Mouse (Mus musculus): ENCODE data around the gene Car6. TPM values are rescaled to one million over a fixed set of nuclear protein-coding genes. Genes with fewer than 3 reads are reported as not detected.

Gene Car6
- polyA plus RNA-seq, 1 experiment from 2014 or later = 0.20 TPM

DNA sequence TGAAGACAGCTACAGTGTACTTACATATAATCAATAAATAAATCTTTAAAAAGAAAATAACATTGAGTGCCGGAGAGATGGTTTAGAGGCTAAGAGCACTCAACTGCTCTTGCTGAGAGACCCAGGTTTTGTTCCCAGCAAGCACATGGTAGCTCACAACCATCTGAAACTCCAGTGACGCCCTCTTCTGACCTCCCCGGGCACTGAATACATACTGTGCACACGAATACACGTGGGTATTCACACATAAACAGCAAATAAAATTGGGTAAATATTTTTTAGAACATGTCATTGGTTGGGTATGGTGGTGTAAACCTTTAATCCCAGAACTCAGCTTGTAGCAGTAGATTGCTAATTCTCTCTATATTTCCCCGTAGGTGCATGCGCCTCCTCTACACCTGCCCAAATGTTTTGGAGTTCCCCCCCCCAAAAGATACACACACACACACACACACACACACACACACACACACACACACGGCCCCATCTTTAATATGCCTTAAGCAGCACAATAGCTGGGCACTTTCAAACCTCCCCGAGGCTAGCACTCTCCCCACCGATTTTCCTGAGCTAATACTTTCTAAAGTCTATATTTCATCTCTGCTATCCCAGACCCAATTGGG is 10.9 kb upstream of the Car6 start:
- no peaks in the 10 kb centered on the region for H3K36me3 ChIP-seq
- no peaks in the 10 kb centered on the region for H3K9me3 ChIP-seq
- peak overlapping the region; percentile 49 for H3K4me2 ChIP-seq
- H3K9ac ChIP-seq = no peak overlapping the region
- peak overlapping the region; percentile 33; the same call in 1 of the 2 replicates for H3K27ac ChIP-seq
- H3K4me3 ChIP-seq = peak overlapping the region; percentile 33
- H3K4me1 ChIP-seq = peaks cover 5% of the 10 kb centered on the region; the same call in 1 of the 2 replicates
- 45% methylated on average over 10 of the region's 10 CpGs for WGBS
- no peak for ATAC-seq (ENCODE audit: insufficient number of reproducible peaks, low FRiP score, low TSS enrichment, low read depth)
- no peaks in the 10 kb centered on the region for H3K27me3 ChIP-seq

DNA sequence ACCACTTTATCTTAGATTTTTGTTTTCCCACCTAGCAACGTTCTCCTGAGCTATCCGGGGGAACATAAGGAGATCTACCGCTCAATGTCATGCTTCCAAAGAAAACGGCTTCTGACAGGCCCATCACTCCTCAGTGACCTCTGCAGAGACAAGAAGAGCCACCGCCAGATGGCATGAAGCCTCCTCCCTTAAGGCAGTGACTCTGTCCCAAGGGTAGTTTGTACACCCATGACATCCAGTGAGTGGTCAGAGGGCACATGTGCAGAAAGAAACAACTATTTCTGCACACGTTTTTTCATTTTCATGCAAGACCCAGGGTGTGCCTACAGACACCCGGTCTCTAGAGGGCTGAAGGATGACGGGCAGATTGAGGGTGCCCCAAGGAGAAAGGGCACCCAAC is 9.2 kb upstream of the Car6 start:
- no peak overlapping the region for H3K4me2 ChIP-seq
- no peak overlapping the region for H3K4me3 ChIP-seq
- H3K9ac ChIP-seq = no peak overlapping the region
- ATAC-seq (ENCODE audit: insufficient number of reproducible peaks, low FRiP score, low TSS enrichment, low read depth) = no peak
- peaks cover 5% of the 10 kb centered on the region; the same call in 1 of the 2 replicates for H3K4me1 ChIP-seq
- H3K36me3 ChIP-seq = no peaks in the 10 kb centered on the region
- 83% methylated on average over 8 of the region's 8 CpGs for WGBS
- H3K27me3 ChIP-seq = no peaks in the 10 kb centered on the region
- H3K9me3 ChIP-seq = no peaks in the 10 kb centered on the region
- H3K27ac ChIP-seq = no peak overlapping the region

DNA sequence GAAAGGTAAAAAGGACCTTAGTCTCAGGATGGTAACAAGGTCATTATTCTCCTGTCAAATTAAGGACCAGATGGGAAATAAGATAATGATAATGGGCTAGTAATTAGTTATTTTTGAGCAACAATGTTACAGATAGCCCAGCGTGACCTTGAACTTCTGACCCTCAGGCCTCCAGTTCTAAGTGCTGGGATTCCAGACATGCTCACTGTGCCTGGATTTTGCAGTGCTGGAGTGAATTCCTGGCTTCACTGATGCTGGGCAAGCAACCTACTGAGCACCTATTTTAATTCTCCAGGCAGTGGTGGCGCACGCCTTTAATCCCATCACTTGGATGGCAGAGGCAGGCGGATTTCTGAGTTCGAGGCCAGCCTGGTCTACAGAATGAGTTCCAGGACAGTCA is 8.6 kb upstream of the Car6 start:
- Histone ChIP-seq H3K4me1 (peaks cover 5% of the 10 kb centered on the region; the same call in 1 of the 2 replicates), H3K36me3 (no peaks in the 10 kb centered on the region), H3K27me3 (no peaks in the 10 kb centered on the region), H3K9ac (no peak overlapping the region), H3K9me3 (no peaks in the 10 kb centered on the region), H3K27ac (no peak overlapping the region), H3K4me2 (no peak overlapping the region), H3K4me3 (no peak overlapping the region)
- ATAC-seq (ENCODE audit: insufficient number of reproducible peaks, low FRiP score, low TSS enrichment, low read depth) = no peak
- 94% methylated on average over 5 of the region's 5 CpGs for WGBS

DNA sequence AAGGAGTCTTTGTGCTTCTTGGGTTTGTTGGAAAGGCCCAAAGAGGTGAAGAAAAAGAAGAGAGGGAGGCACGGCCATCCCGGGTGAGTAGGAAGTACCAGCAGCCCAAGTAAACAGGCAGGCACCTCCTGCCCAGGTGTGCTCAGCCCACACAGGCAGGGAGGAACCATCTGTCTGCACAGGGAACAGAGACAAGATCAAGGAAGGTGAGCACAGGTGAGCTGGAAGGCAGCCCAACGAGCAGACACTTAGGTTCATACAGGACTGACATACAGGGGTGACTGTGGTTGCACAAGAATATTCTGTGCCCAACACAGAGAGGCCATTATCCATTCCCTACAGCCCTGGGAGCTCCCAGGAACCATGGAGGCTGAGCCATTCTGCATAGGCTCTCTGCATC is 3.7 kb upstream of the Car6 start:
- H3K4me3 ChIP-seq = no peak overlapping the region
- H3K9me3 ChIP-seq = no peaks in the 10 kb centered on the region
- H3K4me2 ChIP-seq = no peak overlapping the region
- H3K4me1 ChIP-seq = no peaks in the 10 kb centered on the region
- WGBS = 69% methylated on average over 3 of the region's 3 CpGs
- H3K36me3 ChIP-seq = no peaks in the 10 kb centered on the region
- H3K9ac ChIP-seq = no peak overlapping the region
- no peaks in the 10 kb centered on the region for H3K27me3 ChIP-seq
- ATAC-seq (ENCODE audit: insufficient number of reproducible peaks, low FRiP score, low TSS enrichment, low read depth) = no peak
- no peak overlapping the region for H3K27ac ChIP-seq

DNA sequence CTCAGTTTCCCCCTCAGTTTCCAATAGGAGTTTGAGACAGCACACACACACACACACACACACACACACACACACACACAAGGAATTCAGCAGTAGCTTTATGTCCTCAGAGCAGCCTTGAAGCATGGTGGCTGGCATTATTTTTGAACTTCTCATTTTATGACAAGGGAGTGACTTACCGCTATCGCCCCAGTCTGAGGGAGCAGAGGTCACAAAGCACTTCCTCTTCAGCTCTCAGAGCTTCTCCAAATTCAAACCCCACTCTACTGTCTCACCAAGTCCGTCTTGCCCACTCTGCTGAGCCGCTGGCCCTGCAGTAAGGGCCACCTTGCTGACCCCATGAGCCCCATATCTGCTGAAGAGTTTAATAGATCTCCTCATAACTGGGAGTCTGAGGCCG is 1.6 kb upstream of the Car6 start:
- Histone ChIP-seq H3K4me1 (0 out of 2 replicates have a peak, but pooled peaks cover 2% of the 10 kb centered on the region), H3K4me2 (no peak overlapping the region), H3K9ac (no peak overlapping the region), H3K27me3 (no peaks in the 10 kb centered on the region), H3K9me3 (no peaks in the 10 kb centered on the region), H3K36me3 (no peaks in the 10 kb centered on the region), H3K4me3 (no peak overlapping the region), H3K27ac (no peak overlapping the region)
- WGBS = 79% methylated on average over 5 of the region's 5 CpGs
- ATAC-seq (ENCODE audit: insufficient number of reproducible peaks, low FRiP score, low TSS enrichment, low read depth) = no peak

DNA sequence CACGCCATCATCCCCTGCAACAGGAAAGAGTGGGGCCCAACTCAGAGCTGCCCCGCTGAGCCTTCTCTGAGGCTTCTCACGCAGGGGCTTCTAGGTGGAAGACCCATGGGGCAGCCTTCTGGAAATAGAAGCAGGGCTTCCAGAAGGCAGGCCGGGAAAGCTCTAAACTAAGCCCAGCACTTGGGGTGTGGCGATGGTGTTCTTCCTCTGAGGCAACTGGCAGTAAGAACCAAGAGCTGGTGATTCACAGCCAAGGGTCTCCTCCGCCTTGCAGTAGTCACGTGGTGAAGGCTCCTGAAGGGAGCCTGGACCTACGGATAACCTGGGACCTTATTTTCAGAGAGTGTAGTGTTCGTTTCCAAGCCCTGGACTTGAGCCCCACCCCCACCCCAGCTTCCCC is 2.9 kb downstream of the Car6 start:
- Histone ChIP-seq H3K27ac (no peak overlapping the region), H3K9me3 (no peaks in the 10 kb centered on the region), H3K36me3 (no peaks in the 10 kb centered on the region), H3K4me3 (no peak overlapping the region), H3K9ac (no peak overlapping the region), H3K27me3 (no peaks in the 10 kb centered on the region), H3K4me2 (no peak overlapping the region), H3K4me1 (0 out of 2 replicates have a peak, but pooled peaks cover 2% of the 10 kb centered on the region)
- ATAC-seq (ENCODE audit: insufficient number of reproducible peaks, low FRiP score, low TSS enrichment, low read depth) = no peak
- WGBS = 70% methylated on average over 9 of the region's 9 CpGs

DNA sequence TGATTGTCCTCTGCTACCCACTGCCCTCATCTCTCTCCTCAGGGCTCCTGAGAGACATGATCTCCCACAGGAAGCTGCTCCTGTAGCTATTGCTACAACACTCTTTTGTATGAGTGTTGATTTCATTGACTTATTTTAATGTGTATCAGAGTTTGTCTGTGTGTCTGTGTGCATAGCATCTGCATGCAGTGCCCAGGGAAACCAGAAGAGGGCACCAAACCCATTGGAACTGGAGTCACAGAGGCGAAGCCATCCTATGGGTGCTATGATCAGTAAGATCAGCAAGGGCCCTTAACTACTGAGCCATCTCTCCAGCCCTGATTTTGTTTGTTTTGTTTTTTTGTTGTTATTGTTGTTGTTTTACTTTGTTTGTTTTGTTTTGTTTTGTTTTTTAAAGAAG is 7.2 kb downstream of the Car6 start:
- no peak overlapping the region for H3K4me2 ChIP-seq
- no peaks in the 10 kb centered on the region for H3K36me3 ChIP-seq
- 0 out of 2 replicates have a peak, but pooled peaks cover 2% of the 10 kb centered on the region for H3K4me1 ChIP-seq
- H3K9me3 ChIP-seq = no peaks in the 10 kb centered on the region
- H3K27me3 ChIP-seq = no peaks in the 10 kb centered on the region
- no peak overlapping the region for H3K9ac ChIP-seq
- WGBS = 57% methylated on average over 1 of the region's 1 CpGs
- no peak overlapping the region for H3K27ac ChIP-seq
- no peak for ATAC-seq (ENCODE audit: insufficient number of reproducible peaks, low FRiP score, low TSS enrichment, low read depth)
- no peak overlapping the region for H3K4me3 ChIP-seq

DNA sequence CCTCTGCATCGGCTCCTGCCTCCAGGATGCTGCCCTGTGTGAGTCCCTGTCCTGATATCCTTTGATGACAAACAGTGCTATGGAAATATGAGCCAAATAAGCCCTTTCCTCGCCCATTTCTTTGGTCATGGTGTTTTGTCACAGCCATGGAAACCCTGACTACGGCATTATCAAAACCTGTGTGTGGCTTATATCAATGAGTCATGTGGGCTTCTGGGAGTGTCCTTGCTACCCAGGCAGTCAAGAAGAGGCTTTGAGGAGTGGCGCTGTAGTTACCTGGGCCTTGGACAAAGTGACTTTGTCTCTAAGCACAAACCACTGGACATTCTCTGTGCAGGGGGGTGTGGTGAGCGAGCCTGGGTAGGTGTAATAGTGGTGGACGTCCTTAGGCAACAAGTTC is 8.9 kb downstream of the Car6 start:
- Histone ChIP-seq H3K36me3 (no peaks in the 10 kb centered on the region), H3K9me3 (no peaks in the 10 kb centered on the region), H3K9ac (no peak overlapping the region), H3K4me3 (no peak overlapping the region), H3K27ac (no peak overlapping the region), H3K4me1 (no peaks in the 10 kb centered on the region), H3K27me3 (no peaks in the 10 kb centered on the region), H3K4me2 (no peak overlapping the region)
- WGBS = 80% methylated on average over 6 of the region's 6 CpGs
- no peak for ATAC-seq (ENCODE audit: insufficient number of reproducible peaks, low FRiP score, low TSS enrichment, low read depth)

DNA sequence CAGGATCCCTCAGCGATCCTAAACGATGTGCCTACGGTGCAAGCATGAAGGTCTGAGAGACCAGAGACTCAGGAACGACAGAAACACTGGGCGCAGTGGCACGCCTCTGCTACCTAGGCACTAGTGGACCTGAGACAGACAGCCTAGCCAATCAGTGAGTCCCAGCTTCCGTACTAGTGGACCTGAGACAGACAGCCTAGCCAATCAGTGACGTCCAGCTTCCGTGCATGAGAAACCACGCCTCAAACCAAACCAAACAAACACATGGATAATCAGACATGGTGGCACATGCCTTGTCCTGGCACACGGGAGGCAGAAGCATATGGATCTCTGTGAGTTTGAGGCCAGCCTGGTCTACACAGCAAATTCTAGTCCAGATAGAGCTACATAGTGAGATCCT is 12.9 kb downstream of the Car6 start:
- WGBS = 49% methylated on average over 11 of the region's 11 CpGs
- Histone ChIP-seq H3K4me1 (no peaks in the 10 kb centered on the region), H3K9me3 (no peaks in the 10 kb centered on the region), H3K27me3 (no peaks in the 10 kb centered on the region), H3K4me3 (no peak overlapping the region), H3K4me2 (no peak overlapping the region), H3K9ac (no peak overlapping the region), H3K27ac (no peak overlapping the region), H3K36me3 (no peaks in the 10 kb centered on the region)
- no peak for ATAC-seq (ENCODE audit: insufficient number of reproducible peaks, low FRiP score, low TSS enrichment, low read depth)

DNA sequence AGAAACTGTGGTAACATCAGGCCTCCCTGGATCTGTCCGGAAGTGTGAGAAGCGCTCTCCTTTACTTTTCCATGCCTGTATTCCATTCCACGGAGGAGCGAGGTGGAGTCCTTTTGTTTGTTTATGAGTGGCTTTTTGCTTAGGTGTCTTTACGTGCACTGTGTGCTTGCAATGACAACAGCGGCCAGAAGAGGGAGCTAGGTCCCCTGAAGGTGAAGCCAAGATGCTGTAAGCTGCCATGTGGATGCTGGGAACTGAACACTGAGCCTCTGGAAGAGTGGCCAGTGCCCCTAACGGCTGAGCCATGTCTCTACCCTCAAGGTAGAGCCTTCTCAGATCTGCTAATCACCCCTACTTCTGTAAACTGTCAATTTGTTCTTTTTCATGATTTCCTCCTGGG is 19.8 kb downstream of the Car6 start:
- H3K4me2 ChIP-seq = no peak overlapping the region
- H3K4me3 ChIP-seq = no peak overlapping the region
- no peak for ATAC-seq (ENCODE audit: insufficient number of reproducible peaks, low FRiP score, low TSS enrichment, low read depth)
- H3K9ac ChIP-seq = no peak overlapping the region
- no peaks in the 10 kb centered on the region for H3K36me3 ChIP-seq
- WGBS = 86% methylated on average over 7 of the region's 7 CpGs
- H3K27me3 ChIP-seq = no peaks in the 10 kb centered on the region
- H3K4me1 ChIP-seq = peaks cover 7% of the 10 kb centered on the region; the same call in 1 of the 2 replicates
- no peak overlapping the region for H3K27ac ChIP-seq
- no peaks in the 10 kb centered on the region for H3K9me3 ChIP-seq

DNA sequence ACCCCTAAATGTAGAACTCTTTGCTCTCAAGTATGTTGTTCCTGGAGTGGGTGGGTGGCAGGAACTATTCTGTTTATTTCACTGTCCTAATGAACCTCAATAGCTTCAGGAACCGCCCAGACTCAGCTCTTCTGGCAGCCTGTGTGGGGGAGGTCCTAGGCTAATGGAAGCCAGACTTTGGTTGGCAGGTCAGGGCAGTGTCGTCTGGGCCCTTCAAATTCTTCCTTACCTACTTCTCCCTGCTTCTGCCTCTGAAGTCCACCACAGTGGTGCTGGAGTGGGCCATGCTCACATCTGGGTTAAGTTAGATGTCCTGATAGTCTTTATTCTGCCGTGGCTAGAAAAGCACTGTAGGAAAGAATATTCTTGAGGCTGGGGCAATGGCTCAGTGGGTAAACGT is 23.0 kb downstream of the Car6 start:
- H3K36me3 ChIP-seq = no peaks in the 10 kb centered on the region
- ATAC-seq (ENCODE audit: insufficient number of reproducible peaks, low FRiP score, low TSS enrichment, low read depth) = no peak
- WGBS = 20% methylated on average over 4 of the region's 4 CpGs

DNA sequence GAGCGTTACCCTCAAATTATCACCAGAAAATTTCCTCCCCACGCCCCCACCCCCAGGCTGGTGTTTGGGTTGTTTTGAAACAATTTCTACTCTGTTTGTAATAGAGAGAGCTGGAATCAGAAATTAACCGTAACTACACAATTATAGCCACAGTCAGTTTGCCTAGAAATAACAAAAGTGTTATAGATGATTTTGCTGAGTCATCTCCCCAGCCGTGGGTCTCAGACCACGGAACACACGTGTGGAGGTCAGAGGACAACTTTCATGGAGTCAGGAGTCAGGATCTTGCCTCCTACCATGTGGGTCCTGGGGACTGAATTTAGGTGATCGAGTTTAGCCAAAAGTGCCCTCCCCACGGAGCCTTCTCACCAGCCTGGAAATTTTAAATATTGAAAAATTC is 24.0 kb downstream of the Car6 start:
- no peak overlapping the region for H3K27ac ChIP-seq
- WGBS = 56% methylated on average over 8 of the region's 8 CpGs
- no peaks in the 10 kb centered on the region for H3K27me3 ChIP-seq
- ATAC-seq (ENCODE audit: insufficient number of reproducible peaks, low FRiP score, low TSS enrichment, low read depth) = no peak
- H3K4me1 ChIP-seq = peaks cover 7% of the 10 kb centered on the region; the same call in 1 of the 2 replicates
- no peak overlapping the region for H3K9ac ChIP-seq
- no peak overlapping the region for H3K4me2 ChIP-seq
- no peaks in the 10 kb centered on the region for H3K36me3 ChIP-seq
- H3K4me3 ChIP-seq = no peak overlapping the region
- H3K9me3 ChIP-seq = no peaks in the 10 kb centered on the region

More for the DNA sequence above, 23.0 kb downstream of the Car6 start:
- H3K9me3 ChIP-seq = no peaks in the 10 kb centered on the region
- no peaks in the 10 kb centered on the region for H3K27me3 ChIP-seq
- H3K4me2 ChIP-seq = no peak overlapping the region
- H3K4me3 ChIP-seq = no peak overlapping the region
- H3K9ac ChIP-seq = no peak overlapping the region
- no peak overlapping the region for H3K27ac ChIP-seq
- H3K4me1 ChIP-seq = peaks cover 7% of the 10 kb centered on the region; the same call in 1 of the 2 replicates

DNA sequence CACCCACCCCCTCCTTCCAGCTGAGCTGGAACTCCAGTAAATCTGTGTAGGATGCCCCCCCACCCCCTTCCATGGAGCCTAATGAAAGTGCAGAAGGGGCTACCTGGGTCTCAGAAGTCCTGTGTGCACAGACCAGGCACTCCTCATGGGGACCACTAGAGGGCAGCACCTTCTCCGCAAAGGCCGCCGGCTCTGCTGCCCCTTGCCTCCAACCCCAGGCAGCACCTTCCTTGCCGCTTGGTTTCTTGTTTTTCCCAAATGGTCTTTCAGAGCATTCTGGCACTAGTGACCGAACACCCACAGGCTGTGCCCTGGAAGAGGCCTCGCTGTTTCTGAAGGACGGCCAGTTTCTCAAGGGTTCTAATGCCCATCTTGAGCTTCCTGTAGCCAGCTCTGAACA is 24.6 kb downstream of the Car6 start:
- H3K4me3 ChIP-seq = no peak overlapping the region
- H3K9ac ChIP-seq = no peak overlapping the region
- H3K4me1 ChIP-seq = peaks cover 7% of the 10 kb centered on the region; the same call in 1 of the 2 replicates
- H3K27ac ChIP-seq = no peak overlapping the region
- H3K4me2 ChIP-seq = peak overlapping the region; percentile 38; the same call in 1 of the 2 replicates
- no peak for ATAC-seq (ENCODE audit: insufficient number of reproducible peaks, low FRiP score, low TSS enrichment, low read depth)
- 4% methylated on average over 7 of the region's 7 CpGs for WGBS
- H3K9me3 ChIP-seq = no peaks in the 10 kb centered on the region
- H3K27me3 ChIP-seq = no peaks in the 10 kb centered on the region
- H3K36me3 ChIP-seq = no peaks in the 10 kb centered on the region

All from limb, embryonic 15.5 days (tissue).